21 mouse cellular contexts compared by ENCODE assay signal in genomic region chr2:102828381-102828780, GRCm38 (mm10).
DNase-seq lines count a peak whose midpoint lies in the region; ATAC-seq and TF ChIP-seq lines count a peak whose summit lies in the region.
"Had no signal": no experiment of that assay in that cellular context is flagged by ENCODE, and none has a peak within 500 bp of the region (broad histone marks: within the 10 kb centered on the region; RNA-seq: fewer than 3 reads in every experiment).

No protein-coding gene starts in this region.

- no peaks in the 10 kb centered on the region for H3K36me3 ChIP-seq in kidney, embryonic 14.5 days (ENCODE audit: control insufficient read depth, insufficient read depth, low read length)
- H3K36me3 ChIP-seq: embryonic facial prominence, embryonic 12.5 days; forebrain, embryonic 12.5 days; hindbrain, embryonic 10.5 days; kidney, embryonic 15.5 days had no signal

- no peak overlapping the region for H3K9ac ChIP-seq in kidney, embryonic 14.5 days (ENCODE audit: low read depth, low read length)
- H3K9ac ChIP-seq: embryonic facial prominence, embryonic 12.5 days; forebrain, embryonic 12.5 days; heart, embryonic 12.5 days; hindbrain, embryonic 14.5 days; kidney, embryonic 15.5 days had no signal

- no peak for TF ChIP-seq CTCF in embryonic fibroblast, embryonic 13.5 days (IDR thresholded peaks at IDR 0.05; ENCODE audit: borderline replicate concordance, insufficient read depth, low read length)

- H3K4me2 ChIP-seq in kidney, embryonic 14.5 days (replicated peaks; ENCODE audit: low read depth, low read length), result no peak overlapping the region
- H3K4me2 ChIP-seq: embryonic facial prominence, embryonic 12.5 days; forebrain, embryonic 12.5 days; heart, embryonic 12.5 days; hindbrain, embryonic 14.5 days; kidney, embryonic 15.5 days had no signal

- H3K27ac ChIP-seq in embryonic fibroblast, embryonic 13.5 days (ENCODE audit: insufficient read depth, low read length), result peak overlapping the region; percentile 53
- no peak overlapping the region for H3K27ac ChIP-seq in kidney, embryonic 14.5 days (ENCODE audit: low read depth, low read length)
- H3K27ac ChIP-seq: embryonic facial prominence, embryonic 12.5 days; forebrain, embryonic 12.5 days; hindbrain, embryonic 10.5 days; hindbrain, embryonic 14.5 days; kidney, embryonic 15.5 days had no signal

- no peak overlapping the region for H3K4me3 ChIP-seq in embryonic fibroblast, embryonic 13.5 days (ENCODE audit: insufficient read depth, low read length)
- H3K4me3 ChIP-seq in kidney, embryonic 14.5 days (ENCODE audit: low read length), result no peak overlapping the region
- H3K4me3 ChIP-seq: embryonic facial prominence, embryonic 12.5 days; forebrain, embryonic 12.5 days; heart, embryonic 12.5 days; hindbrain, embryonic 10.5 days; kidney, embryonic 15.5 days had no signal

- WGBS in large intestine, adult 2 months, result 25% methylated on average over 7 of the region's 7 CpGs
- WGBS in kidney, embryonic 14.5 days, result 61% methylated on average over 7 of the region's 7 CpGs

- peak; percentile 13 for DNase-seq in adrenal gland, postnatal 14 days
- DNase-seq in adrenal gland, postnatal 10 days, result no peak
- DNase-seq in NIH3T3 (ENCODE audit: low read depth), result peak; percentile 74
- DNase-seq in large intestine, adult 2 months (ENCODE audit: low read depth, low spot score), result peak; percentile 33
- DNase-seq in kidney, adult 9 months, result no peak
- DNase-seq: cerebellum, adult 2 months; cerebellum, postnatal 14 days; embryo, embryonic 11 days; gastrocnemius, postnatal 25 days; kidney, adult 11 months had no signal

- H3K4me1 ChIP-seq in embryonic fibroblast, embryonic 13.5 days (ENCODE audit: control insufficient read depth, insufficient read depth, low read length), result peaks cover 18% of the 10 kb centered on the region
- H3K4me1 ChIP-seq in kidney, embryonic 14.5 days (ENCODE audit: control insufficient read depth, insufficient read depth, low read length), result 0 out of 2 replicates have a peak, but pooled peaks cover 2% of the 10 kb centered on the region
- H3K4me1 ChIP-seq: embryonic facial prominence, embryonic 12.5 days; forebrain, embryonic 12.5 days; heart, embryonic 12.5 days; hindbrain, embryonic 10.5 days; kidney, embryonic 15.5 days had no signal

- no peak for ATAC-seq in cerebellum, adult (ENCODE audit: insufficient number of reproducible peaks, low FRiP score, low TSS enrichment)
- no peak for ATAC-seq in kidney, embryonic 14.5 days (ENCODE audit: low FRiP score, low TSS enrichment)
- ATAC-seq: activated CD4-positive, CD25-positive, alpha-beta regulatory T cell, adult 4 months; forebrain, embryonic 16.5 days had no signal

- no peaks in the 10 kb centered on the region for H3K27me3 ChIP-seq in kidney, embryonic 14.5 days (ENCODE audit: control insufficient read depth, insufficient read depth, low read length)
- H3K27me3 ChIP-seq: embryonic facial prominence, embryonic 12.5 days; forebrain, embryonic 12.5 days; heart, embryonic 12.5 days; kidney, embryonic 15.5 days had no signal

- no peaks in the 10 kb centered on the region for H3K9me3 ChIP-seq in kidney, embryonic 14.5 days (ENCODE audit: control insufficient read depth, low read length)
- H3K9me3 ChIP-seq: embryonic facial prominence, embryonic 12.5 days; forebrain, embryonic 12.5 days; heart, embryonic 12.5 days; hindbrain, embryonic 10.5 days; kidney, embryonic 15.5 days had no signal

- no peak for TF ChIP-seq POLR2A in embryonic fibroblast, embryonic 13.5 days (IDR thresholded peaks at IDR 0.05; ENCODE audit: low read depth, low read length)

Comparison
In these comparisons a context has a peak if more than half of its experiments do, and no peak if none do; other contexts are left out.
1. DNase-seq: peak in adrenal gland, postnatal 14 days (single experiment), NIH3T3 (single experiment) and large intestine, adult 2 months (single experiment); none in adrenal gland, postnatal 10 days (single experiment) and kidney, adult 9 months (single experiment).